Mouse (Mus musculus) adrenal gland, postnatal 36 days (tissue): Measurements from ENCODE around the gene Lars2. TPM values are rescaled to one million over a fixed set of nuclear protein-coding genes. Genes with fewer than 3 reads are reported as not detected.

Experiments used
- DNase-seq, 2 experiments: peaks; one replicate each; pipeline ENCODE4 v3.0.0; 2021; ENCODE audit warnings: mixed read lengths in 1 of 2
- total RNA-seq, 2 experiments: library from RNA; stranded (reverse); gene quantifications; 2 replicates each; pipeline ENCODE4 v1.2.3; 2021

The Lars2 gene
- total RNA-seq, 2 experiments from 2014 or later = 76.9 to 116 TPM

DNA sequence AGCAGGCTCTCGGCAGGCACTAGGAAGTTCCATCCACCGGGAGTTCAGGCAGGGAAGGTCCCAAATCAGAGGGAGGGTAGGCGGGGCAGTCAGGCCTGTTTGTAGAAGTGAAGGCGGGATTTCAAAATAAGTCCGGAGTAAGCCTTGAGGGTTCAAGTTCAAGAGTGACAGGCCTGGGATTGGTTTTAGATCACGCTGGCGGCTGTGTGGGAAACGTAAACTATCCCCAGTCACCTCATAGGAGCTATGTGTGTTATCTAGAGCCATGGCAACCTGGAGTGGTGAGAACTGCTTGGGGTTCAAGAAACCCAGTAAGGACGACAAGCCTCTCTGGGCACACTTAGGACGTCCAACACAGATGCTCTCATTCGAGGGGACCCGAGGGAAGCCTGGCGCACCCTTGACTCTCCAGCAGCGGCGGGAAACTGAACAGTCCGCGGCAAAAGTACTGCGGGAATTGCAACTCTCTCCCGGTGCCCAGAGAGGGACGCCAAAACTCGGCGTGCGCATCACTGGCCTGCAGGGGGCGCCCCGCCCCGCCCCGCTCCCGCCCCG is 111.4 kb downstream of the Lars2 start:
- peak; percentile 36 to 39 for DNase-seq

DNA sequence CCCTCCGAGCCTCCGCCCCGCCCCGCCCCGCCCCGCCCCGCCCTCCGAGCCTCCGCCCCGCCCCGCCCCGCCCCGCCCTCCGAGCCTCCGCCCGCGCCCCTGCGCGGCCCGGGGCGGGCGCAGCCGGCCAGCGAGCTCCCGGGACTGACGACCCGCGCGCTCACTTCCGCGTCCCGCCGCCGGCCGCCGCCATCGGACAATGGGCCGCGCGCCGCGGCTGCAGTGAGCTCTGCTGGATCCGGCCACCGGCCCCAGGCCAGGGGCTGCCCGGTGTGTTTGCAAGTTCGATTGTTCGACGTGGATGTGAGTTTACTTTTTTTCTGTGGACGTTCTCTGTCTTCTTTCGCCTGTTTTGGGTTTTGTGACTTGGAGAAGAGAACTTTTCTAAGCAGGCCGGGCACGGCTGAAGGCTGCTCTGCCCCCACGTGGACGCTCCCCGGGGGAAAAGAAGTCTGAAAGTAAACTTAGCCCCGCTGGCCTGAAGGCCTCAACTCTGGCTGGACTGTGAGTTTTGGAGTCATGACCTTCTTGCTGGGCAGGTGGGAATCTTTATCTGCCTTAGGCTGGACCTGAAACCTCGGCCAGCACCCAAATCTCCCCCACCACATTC is 112.0 kb downstream of the Lars2 start, which contains the start of gene Limd1:
TSS of gene Limd1 (plus strand) at position 121 of the 610 bp plus-strand sequence.
- peak; percentile 81 to 88 for DNase-seq

DNA sequence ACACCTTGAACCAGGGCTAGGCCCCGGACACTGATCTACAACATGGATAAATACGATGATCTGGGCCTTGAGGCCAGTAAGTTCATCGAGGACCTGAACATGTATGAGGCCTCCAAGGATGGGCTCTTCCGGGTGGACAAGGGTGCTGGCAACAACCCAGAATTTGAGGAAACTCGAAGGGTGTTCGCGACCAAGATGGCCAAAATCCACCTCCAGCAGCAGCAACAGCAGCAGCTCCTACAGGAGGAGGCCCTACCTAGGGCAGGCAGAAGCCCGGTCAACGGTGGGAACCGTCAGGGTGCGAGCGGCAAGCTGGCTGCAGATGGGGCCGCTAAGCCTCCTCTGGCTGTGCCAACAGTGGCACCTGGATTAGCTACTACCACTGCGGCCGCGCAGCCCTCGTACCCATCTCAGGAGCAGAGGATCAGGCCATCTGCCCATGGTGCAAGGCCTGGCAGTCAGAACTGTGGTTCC is 112.5 kb downstream of the Lars2 start:
- peak; percentile 22 to 24 for DNase-seq

DNA sequence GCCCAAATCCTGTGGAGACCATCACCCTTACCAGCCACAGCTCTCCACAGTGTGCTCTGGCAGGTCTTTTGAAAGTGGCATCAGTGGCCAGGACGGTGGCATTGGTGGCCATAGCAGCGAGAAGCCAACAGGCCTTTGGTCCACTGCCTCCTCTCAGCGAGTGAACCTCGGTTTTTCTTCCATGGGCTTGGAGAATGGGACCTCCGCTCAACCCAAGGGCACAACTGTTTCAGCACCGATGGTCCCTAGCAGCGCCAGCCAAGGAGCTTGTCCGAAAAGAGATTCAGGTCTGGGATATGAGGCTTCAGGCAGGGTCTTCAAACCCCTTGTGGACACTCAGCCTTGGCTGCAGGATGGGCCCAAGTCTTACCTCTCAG is 113.1 kb downstream of the Lars2 start:
- no peak for DNase-seq

DNA sequence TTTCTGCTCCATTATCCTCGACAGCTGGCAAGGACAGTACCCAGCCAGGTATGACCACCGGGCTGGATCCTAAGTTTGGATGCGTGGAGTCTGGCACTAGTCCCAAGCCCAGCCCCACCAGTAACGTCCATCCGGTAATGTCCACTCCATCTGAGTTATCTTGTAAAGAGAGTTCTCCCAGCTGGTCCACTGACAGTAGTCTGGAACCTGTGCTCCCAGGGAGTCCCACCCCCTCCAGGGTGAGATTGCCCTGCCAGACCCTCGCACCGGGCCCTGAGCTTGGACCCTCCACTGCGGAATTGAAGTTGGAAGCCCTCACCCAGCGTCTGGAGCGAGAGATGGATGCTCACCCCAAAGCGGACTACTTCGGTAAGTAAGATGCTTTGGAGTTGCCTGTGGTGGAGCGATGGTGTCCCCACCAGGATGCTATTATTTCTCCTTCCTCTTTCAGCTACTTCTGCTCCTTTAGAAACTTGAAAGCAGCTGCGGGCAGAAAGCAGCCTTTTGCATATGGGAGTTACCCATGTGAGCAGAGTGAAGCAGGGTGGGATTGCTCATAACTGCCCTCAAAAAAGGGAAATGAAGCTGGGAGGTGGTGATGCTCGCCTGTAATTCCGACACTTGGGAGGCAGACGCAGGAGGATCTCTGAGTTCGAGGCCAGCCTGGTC is 113.7 kb downstream of the Lars2 start:
- DNase-seq = no peak

DNA sequence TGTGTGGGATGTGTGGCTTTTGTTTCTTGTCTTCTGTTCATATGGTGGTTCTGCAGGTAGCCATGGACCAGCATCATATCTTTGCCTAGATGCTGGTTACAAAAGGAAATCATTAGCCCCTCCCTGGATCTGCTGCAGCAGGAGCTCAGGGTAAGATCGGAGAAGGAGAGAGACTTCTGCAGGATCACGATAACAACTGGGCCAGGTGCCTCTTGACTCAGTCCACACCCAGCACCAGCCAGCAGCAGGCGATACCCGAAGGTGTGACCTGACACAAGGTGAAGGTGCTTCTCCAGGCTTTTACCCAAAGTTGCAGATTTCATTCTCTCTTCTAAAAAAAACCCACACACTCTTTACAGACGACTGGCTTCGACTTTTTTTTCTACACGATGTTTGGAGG is 114.4 kb downstream of the Lars2 start:
- no peak for DNase-seq

DNA sequence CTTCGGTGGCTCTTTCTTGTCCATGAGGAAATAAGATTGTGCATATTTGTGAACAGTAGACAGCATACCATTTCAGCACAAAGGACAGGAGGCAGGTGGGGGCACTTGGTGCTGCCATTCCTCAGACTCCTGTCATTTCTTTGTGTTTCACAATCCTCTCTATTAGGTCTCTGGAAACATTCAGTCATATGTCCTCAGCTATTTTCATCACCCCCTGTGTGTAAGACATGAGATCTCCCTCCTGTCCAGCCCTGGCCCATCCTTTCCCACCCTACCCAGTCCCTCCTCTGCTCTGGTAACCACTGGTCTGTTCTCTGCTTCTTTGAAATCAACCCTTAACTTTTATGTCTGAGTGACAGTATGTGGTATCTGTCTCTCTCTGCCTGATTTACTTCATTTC is 116.9 kb downstream of the Lars2 start:
- no peak for DNase-seq

DNA sequence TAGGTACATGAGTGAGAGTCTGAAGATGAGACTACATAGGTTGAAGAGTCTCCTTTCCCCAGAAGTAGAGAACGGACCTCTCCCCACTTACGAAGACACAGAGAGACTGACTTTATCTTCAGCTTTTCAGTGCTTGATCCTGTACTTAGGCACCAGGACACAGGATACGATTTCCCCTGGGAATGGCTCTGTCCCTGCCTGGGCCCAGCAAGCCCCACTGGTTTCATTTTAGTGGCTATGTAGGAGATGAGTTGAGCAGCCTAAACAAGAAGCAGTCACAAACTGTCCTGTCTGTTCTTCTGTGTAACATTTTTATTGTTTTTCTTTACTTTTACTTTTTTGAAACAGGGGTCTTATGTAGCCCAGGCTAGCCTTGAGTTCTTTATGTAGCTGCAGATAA is 118.1 kb downstream of the Lars2 start:
- no peak for DNase-seq

DNA sequence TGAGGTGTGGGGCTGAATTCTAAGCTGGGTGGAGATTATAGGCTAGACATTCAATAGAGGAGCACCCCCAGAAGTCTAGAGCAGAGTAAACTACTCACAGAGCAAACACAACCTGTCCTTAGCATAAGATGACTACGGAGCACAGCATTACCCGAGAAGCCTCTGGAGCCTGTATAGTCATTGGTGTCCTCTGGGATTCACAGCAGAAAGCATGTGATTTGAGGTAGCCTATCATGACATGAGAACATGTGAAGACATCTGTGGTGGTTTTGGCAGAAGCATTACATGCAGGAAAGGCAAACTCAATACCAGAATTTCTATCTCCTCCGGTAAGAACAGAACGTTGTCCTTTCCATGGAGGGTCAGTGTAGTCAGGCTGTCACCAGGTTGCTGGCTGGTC is 118.8 kb downstream of the Lars2 start:
- no peak for DNase-seq

DNA sequence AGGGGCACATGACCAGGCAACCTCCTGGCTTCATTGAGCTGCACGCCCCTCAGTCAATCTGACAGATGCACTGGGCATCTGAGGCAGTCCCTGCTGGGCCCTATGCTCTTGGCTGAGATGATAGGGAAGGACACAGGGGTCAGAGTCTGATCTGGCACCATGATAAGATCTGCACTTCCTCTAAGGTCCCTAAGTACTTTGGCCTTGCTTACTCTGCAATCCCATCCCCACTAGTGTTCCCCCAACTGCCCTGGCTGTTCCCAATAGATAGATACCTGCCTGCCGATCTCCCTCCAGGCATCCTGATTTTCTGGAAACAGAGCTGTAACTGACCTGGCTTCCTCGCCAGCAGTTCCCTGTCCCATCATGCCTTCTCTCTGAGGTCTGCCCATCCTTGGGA is 119.9 kb downstream of the Lars2 start:
- no peak for DNase-seq

DNA sequence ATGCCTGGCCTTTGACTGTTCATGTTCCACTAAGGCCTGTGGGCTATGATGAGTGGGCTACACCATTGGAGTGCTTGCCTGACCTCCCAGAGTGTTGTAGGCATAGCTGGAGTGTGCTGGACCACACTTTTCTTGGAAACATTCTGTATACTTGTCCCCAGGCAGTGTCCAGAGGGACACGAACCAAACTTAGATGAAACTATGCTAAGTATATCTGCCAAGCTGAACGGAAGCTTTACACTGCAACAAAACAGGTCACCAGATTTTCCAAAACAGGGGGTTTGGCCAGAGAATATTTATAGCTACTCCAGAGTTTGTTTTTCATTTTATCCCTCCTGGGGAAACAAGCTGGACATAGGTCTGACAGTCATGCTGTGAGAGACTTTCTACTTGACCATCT is 122.3 kb downstream of the Lars2 start:
- DNase-seq = no peak

DNA sequence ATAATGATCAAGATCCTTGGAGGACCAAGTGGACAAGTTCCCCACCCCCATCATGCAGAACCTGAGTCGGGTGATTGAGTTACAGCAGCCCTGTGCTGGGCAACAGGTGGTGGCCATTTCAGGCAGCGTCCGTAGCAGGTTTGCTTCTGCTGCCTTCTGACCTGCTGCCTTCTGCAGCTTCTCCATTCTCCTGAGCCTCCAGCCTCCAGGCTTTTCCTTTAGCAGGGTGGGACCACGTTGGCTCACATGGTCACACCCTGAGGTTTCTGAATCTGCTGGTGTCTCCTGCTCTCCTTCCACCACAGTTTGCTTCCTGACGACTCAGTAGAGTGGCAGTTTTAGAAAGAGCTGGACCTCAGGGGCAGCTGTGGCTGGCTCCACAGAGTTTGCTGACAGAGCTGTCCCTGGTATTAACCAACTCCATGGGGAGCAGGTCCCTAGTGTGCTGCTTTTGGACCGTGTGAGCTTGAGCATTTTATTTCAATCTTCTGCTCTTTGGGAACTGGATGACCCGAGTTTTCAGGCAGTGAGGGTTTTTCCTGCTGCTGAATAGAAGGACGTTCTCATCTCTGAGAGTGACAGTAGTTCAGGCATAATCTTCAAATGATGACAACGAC is 123.1 kb downstream of the Lars2 start:
- DNase-seq = no peak

DNA sequence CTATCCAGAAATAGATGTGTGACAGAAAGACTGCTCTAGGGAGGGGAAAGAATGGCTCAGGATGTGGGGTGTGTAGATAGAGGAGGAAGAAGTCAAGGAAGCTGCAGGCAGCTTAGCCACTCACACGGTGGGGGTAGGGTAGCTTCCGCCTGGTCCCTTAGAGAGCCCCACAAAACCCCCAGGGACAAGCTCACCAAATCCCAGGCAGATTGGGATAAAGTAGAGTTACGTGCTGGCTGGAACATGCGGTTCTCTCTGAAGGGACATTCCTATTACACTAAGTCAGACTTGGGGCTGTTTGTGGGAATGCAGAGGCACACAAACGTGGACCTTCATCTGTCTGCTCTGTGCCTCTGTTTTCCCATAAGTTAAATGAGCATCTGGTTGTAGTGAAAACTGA is 124.2 kb downstream of the Lars2 start:
- no peak for DNase-seq

DNA sequence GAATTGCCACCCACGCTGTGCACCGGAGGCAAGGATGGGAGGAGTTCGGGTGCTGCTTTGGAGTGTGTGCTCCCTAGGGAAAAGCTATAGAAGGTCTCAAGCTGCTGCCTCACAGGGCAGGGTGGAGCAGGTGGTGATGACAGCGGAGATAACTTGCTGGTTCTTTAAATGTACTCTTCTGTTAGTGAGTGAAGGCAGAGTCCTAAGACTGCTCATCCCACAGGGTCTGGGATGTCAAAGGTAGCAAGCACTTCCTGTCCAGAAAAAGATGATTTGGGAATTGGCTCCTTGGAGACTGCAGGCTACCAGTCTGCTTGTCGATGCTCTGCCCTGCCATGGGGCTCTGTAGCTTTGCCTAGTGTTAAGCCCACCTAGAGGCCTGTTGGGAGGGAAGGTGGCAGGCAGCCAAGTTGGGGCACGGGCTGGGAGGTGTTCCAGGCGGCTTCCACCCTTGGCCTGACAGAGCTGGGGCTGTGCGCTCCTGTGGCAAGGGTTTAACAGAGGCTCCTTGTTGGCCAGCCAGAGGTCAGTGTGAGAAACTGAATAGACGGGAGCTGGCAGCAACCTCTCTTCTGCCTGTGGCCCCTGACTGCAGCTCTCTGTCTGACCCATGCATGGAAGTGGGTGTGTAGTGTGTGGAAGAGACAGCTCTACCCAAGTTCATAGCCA is 125.3 kb downstream of the Lars2 start:
- peak; percentile 20 to 36 for DNase-seq

DNA sequence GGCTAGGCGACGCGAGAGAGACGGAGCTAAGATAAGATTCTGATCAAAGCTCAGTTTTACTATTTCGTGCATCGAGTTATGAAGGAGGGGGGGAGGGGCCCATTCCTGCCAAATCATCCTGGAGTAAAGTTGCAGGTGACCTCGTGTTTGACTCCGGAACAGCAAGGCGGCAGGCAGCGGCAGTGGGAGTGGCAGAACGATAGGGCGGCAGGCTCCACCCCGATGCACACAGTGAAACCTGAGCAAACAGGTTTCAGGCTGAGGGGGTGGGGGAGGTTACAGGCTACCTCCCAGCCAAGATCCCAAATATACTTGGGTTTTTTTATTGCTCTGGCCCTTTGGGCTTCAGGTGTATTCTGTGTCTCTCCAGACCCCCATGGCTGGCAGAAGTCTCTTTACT is 129.9 kb downstream of the Lars2 start:
- no peak for DNase-seq

DNA sequence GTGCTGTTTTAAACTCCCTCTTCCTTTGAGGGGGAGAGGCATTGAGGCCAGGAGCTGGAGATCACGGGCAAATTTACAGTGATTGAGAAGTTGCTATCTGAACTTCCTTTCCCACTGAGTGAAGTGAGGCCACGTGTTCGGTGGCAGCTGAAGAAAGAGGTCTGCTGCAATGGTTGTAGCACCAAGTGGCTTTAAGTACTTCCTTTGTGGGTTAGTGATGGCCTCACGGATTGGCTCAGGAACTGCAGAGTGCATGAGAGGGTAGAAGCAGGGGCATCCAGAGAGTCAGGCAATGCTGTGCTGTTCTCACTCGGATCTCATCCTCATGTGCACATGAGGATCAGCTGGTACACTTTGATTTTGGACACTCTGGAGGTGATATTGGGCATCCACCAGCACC is 131.2 kb downstream of the Lars2 start:
- DNase-seq = no peak

DNA sequence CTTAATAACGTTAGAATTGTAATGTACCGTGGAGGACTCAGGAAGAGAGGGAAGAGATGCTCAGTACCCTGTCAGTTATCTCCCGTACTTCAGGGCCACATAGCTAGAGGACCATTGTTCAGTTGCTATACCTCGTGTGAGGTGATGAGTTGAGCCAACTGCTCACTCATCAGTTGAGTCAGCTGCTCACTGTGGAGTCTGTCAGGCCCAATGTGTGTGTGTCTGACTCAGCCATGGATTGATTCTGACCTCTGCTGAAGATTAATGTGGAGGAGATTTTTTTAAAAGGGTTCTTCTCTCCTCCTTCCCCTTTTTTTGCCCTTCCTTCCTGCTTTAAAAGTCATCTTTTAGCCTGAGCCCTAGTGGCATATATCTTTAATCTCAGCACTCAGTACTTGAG is 133.8 kb downstream of the Lars2 start:
- DNase-seq = peak; percentile 44 to 50

DNA sequence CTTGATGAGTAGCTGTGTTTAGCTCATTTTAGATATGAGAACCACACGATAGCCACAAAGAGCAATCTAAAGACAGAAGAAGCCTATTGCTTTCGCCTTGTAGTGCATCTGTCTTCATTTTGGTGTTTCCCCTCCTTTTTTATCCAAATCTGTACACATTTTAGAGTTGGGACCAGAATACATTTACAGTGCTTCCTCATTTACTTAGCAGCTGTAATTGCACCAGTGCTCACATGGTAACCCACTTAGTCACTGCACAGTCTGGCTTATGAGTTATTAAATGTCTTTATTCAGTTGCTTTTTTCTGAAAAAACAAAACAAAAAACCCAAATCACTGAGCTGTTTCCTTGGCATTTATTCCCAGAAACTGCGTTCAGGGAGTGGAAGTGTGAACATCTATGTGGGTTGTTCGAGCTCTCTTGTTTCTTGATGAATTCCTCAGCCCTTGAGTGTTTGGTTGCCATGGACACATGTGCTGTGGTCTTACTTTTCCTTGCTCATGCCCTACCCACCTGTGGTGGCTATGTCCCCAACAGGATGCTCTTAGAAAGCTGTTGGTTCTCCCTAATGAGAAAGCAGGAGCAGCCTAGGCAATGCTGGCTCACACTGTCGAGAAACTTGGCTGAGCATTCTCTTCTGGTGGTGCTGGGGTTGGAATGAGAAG is 136.6 kb downstream of the Lars2 start:
- no peak for DNase-seq

DNA sequence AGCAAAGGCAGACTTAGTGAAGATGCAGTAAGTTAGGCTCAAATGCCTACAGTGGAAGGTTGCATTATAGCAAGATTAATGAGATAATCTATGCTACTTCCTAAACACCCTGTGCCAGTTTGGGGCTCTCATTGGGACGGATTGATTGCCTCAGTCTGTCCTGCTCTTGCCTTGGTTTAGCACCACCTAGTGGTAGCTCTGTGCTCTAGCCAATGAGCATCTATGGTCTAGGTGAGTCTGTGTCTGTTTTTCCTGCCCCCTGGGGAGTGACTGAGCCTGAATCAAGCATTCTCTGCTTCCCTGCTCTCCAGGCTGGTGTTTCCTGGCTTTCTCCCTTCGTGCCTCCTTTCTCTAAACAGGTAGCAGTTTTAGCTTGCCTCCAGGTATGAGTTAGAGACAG is 137.6 kb downstream of the Lars2 start:
- peak; percentile 57 to 74 for DNase-seq

DNA sequence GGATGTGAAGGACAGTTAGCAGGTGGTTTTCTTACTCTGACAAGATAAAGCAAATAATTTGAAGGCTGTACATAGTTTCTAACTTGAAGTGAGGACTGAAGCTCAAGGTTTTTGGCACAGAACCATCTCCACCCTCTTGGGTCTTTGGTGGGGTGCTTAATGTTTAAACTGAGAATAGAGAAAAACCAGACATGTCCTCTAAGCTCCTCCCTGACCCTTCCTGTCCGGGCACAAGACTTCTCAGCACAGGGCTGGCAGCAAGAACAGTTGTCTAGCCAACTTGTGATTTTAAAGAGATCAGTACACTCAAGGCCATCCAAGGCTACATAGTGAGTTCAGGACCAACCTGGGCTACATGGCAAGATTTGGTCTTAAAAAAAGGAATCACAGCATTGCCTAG is 138.9 kb downstream of the Lars2 start:
- no peak for DNase-seq

DNA sequence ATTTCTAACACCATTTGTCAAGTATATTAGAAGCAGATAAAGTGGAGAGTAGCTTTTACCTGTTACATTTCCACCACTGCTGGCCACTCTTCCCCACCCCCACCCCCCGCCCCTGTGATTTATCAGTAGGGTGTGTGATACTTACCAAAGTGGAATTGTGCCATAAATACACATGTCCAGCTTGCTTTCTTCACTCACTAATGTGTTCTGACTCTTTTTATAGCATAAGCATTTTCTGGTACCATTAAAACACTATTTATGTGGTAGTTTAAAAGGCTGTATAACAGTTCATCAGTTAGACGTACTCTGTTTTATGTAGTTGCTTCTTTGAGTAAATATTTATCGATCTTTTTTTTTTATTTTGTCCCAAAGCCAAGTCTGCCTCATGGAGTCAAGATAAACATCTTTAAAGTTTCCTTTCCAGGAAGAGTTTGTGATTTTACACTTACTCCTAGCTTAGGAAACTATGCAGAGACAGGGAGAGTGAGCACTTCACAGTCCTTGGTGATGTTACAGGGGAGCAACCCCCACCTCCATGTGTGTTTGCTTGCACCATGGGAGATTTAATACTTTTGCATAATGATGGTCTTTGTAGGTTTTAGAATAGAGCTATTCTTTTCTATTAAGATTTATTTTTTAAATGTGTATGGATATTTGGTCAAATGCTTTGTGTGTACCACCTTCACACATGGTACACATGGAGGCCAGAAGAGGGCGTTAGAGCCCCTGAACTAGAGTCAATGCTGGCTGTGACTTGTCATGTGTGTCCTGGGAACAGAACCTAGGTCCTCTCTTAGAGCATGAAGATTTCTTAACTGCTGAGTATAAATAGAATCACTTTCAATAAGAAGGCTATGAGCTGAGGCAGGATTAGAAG is 139.8 kb downstream of the Lars2 start:
- DNase-seq = no peak
